Mouse (Mus musculus): ENCODE results near the gene Aqp3. TPM values are rescaled to one million over a fixed set of nuclear protein-coding genes. Genes with fewer than 3 reads are reported as not detected.
"Not testable (repeated sequence)": the region's sequence is repeated elsewhere in the genome, so short reads cannot be mapped to it uniquely, and the experiment has no call there.

Gene Aqp3
- polyA plus RNA-seq, 1 experiment = 6.7 TPM

DNA sequence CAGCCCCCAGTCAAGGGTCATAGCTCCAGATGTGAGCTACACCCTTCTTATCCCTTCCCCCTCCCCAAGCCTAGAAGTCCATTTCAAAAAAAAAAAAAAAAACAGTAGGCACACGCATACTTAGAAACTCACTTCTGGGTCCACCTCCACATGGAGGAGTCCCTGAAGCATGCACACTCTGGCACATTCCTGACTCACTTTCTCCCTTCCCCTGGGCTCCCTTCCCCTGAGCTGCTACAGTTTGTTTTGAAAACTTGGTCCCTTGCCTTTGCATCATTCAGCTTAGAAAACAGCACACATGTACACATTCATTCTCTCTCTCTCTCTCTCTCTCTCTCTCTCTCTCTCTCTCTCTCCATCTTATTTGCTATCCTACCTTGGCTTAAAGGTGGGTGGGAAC is 5.0 kb downstream of the Aqp3 start:
- Histone ChIP-seq H3K27ac (ENCODE audit: control insufficient read depth, insufficient read depth, low read depth, low read length) (no peak overlapping the region), H3K4me3 (ENCODE audit: control insufficient read depth, low read depth, low read length) (no peak overlapping the region), H3K36me3 (ENCODE audit: control insufficient read depth, insufficient read depth, low read length) (no peaks in the 10 kb centered on the region), H3K4me1 (ENCODE audit: control insufficient read depth, insufficient read depth, low read length) (peaks cover 12% of the 10 kb centered on the region), H3K27me3 (ENCODE audit: control insufficient read depth, insufficient read depth, low read length) (no peaks in the 10 kb centered on the region; the same call in 1 of the 2 replicates)
- TF ChIP-seq POLR2A (IDR thresholded peaks at IDR 0.05; ENCODE audit: control insufficient read depth, low read depth, low read length) = no peak
- no peak for TF ChIP-seq CTCF (IDR thresholded peaks at IDR 0.05; ENCODE audit: control insufficient read depth, insufficient read depth, insufficient replicate concordance, low read depth, low read length)

DNA sequence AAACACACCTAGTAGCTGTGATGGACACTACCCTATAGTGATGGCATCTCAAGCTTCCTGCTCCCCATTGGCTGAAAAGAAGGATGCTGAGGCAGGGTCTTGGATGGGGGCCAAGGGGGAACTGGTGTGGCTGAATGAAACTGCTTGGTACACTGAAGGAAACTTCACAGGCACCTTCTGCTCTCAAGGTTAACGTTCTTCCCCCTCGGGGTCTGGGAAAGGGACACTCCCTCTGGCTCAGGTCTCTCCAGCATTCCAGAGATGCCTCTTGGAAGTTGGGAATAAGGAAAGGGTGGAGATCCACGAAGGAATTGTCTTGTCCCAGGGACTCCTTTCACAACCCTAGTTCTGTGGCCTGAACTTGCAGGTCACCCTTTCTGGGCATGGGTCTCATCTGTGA is 6.6 kb downstream of the Aqp3 start:
- H3K36me3 ChIP-seq (ENCODE audit: control insufficient read depth, insufficient read depth, low read length) = no peaks in the 10 kb centered on the region
- no peaks in the 10 kb centered on the region for H3K27me3 ChIP-seq (ENCODE audit: control insufficient read depth, insufficient read depth, low read length)
- TF ChIP-seq CTCF (IDR thresholded peaks at IDR 0.05; ENCODE audit: control insufficient read depth, insufficient read depth, insufficient replicate concordance, low read depth, low read length) = no peak
- no peak for TF ChIP-seq POLR2A (IDR thresholded peaks at IDR 0.05; ENCODE audit: control insufficient read depth, low read depth, low read length)
- H3K27ac ChIP-seq (ENCODE audit: control insufficient read depth, insufficient read depth, low read depth, low read length) = no peak overlapping the region
- H3K4me3 ChIP-seq (ENCODE audit: control insufficient read depth, low read depth, low read length) = no peak overlapping the region
- H3K4me1 ChIP-seq (ENCODE audit: control insufficient read depth, insufficient read depth, low read length) = peaks cover 6% of the 10 kb centered on the region

DNA sequence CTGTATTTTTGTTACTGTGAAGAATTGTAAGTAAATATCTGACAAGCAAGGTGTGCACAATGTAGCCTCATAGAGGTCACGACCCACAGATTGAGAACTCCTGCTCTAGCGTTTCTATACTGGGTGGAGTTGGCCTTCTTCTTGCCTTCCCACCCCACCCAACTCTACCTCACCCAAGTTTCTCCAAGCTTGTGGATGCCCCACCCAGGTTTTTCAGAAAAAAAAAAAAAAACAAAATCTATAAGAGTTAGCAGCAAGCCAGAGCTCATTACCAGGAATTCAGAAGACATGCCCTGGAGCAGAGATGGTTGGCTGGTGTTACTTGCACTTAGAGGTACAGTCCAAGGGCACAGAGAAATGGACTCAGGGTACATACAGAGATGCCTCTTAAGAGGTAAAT is 8.3 kb downstream of the Aqp3 start:
- TF ChIP-seq CTCF (IDR thresholded peaks at IDR 0.05; ENCODE audit: control insufficient read depth, insufficient read depth, insufficient replicate concordance, low read depth, low read length) = no peak
- TF ChIP-seq POLR2A (IDR thresholded peaks at IDR 0.05; ENCODE audit: control insufficient read depth, low read depth, low read length) = no peak
- Histone ChIP-seq H3K27ac (ENCODE audit: control insufficient read depth, insufficient read depth, low read depth, low read length) (no peak overlapping the region), H3K4me1 (ENCODE audit: control insufficient read depth, insufficient read depth, low read length) (peaks cover 6% of the 10 kb centered on the region), H3K36me3 (ENCODE audit: control insufficient read depth, insufficient read depth, low read length) (no peaks in the 10 kb centered on the region), H3K27me3 (ENCODE audit: control insufficient read depth, insufficient read depth, low read length) (no peaks in the 10 kb centered on the region), H3K4me3 (ENCODE audit: control insufficient read depth, low read depth, low read length) (no peak overlapping the region)

DNA sequence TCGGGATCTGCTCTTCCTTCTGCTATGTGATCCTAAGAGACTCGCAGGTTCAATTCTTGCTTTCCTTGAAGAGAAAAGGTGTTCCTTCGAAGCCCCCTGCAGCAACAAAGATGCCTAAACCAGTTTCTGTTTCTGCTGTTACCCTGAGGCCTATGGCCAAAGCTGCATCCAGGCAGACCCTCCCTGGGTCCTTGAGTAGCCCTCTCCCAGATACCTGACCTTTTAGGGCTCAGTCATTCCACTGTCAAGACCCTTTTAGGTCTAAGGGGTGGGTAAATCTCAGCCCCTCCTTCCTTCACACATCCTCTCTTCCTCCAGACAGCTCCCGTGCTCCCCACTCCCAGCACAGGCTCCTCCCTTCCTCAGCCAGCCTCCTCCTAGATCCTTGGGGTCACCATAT is 8.8 kb downstream of the Aqp3 start:
- H3K27ac ChIP-seq (ENCODE audit: control insufficient read depth, insufficient read depth, low read depth, low read length) = no peak overlapping the region
- H3K36me3 ChIP-seq (ENCODE audit: control insufficient read depth, insufficient read depth, low read length) = no peaks in the 10 kb centered on the region
- H3K27me3 ChIP-seq (ENCODE audit: control insufficient read depth, insufficient read depth, low read length) = no peaks in the 10 kb centered on the region
- H3K4me3 ChIP-seq (ENCODE audit: control insufficient read depth, low read depth, low read length) = no peak overlapping the region
- TF ChIP-seq POLR2A (IDR thresholded peaks at IDR 0.05; ENCODE audit: control insufficient read depth, low read depth, low read length) = no peak
- no peak for TF ChIP-seq CTCF (IDR thresholded peaks at IDR 0.05; ENCODE audit: control insufficient read depth, insufficient read depth, insufficient replicate concordance, low read depth, low read length)
- peaks cover 6% of the 10 kb centered on the region for H3K4me1 ChIP-seq (ENCODE audit: control insufficient read depth, insufficient read depth, low read length)

- no peaks in the 10 kb centered on the region for H3K4me1 ChIP-seq (ENCODE audit: control insufficient read depth, insufficient read depth, low read length)
- no peaks in the 10 kb centered on the region for H3K36me3 ChIP-seq (ENCODE audit: control insufficient read depth, insufficient read depth, low read length)
- TF ChIP-seq POLR2A (IDR thresholded peaks at IDR 0.05; ENCODE audit: control insufficient read depth, low read depth, low read length) = no peak
- H3K27ac ChIP-seq (ENCODE audit: control insufficient read depth, insufficient read depth, low read depth, low read length) = no peak overlapping the region
- no peak overlapping the region for H3K4me3 ChIP-seq (ENCODE audit: control insufficient read depth, low read depth, low read length)
- no peaks in the 10 kb centered on the region for H3K27me3 ChIP-seq (ENCODE audit: control insufficient read depth, insufficient read depth, low read length)
Observed at GRCm38 (mm10) chr4:41087459-41088298, 10.3 kb downstream of the Aqp3 start.

DNA sequence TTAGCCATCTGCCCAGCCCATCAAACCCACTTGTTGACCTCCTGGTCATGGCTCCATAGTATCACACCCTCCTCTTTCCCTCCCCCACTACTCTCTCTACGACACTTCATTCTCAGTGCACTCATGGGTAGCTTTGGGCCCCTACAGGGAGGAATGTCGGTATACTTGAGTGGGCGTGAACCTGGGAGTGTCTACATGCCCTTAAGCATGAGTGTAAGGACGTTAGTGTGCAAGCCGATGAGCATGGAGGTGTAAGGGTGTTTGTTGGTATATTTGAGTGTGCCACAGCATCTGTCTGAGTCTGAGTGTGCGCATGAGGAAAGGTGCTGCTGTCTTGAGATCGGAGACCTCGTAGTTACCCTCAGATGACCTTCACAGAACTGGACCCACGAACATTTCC is 11.0 kb downstream of the Aqp3 start:
- H3K27ac ChIP-seq (ENCODE audit: control insufficient read depth, insufficient read depth, low read depth, low read length) = no peak overlapping the region
- H3K4me1 ChIP-seq (ENCODE audit: control insufficient read depth, insufficient read depth, low read length) = no peaks in the 10 kb centered on the region
- no peaks in the 10 kb centered on the region for H3K27me3 ChIP-seq (ENCODE audit: control insufficient read depth, insufficient read depth, low read length)
- H3K36me3 ChIP-seq (ENCODE audit: control insufficient read depth, insufficient read depth, low read length) = no peaks in the 10 kb centered on the region
- H3K4me3 ChIP-seq (ENCODE audit: control insufficient read depth, low read depth, low read length) = no peak overlapping the region
- TF ChIP-seq CTCF (IDR thresholded peaks at IDR 0.05; ENCODE audit: control insufficient read depth, insufficient read depth, insufficient replicate concordance, low read depth, low read length) (no peak), POLR2A (IDR thresholded peaks at IDR 0.05; ENCODE audit: control insufficient read depth, low read depth, low read length) (no peak)

- Histone ChIP-seq H3K27ac (ENCODE audit: control insufficient read depth, insufficient read depth, low read depth, low read length) (no peak overlapping the region), H3K4me1 (ENCODE audit: control insufficient read depth, insufficient read depth, low read length) (no peaks in the 10 kb centered on the region), H3K36me3 (ENCODE audit: control insufficient read depth, insufficient read depth, low read length) (no peaks in the 10 kb centered on the region), H3K27me3 (ENCODE audit: control insufficient read depth, insufficient read depth, low read length) (no peaks in the 10 kb centered on the region), H3K4me3 (ENCODE audit: control insufficient read depth, low read depth, low read length) (no peak overlapping the region)
- TF ChIP-seq CTCF (IDR thresholded peaks at IDR 0.05; ENCODE audit: control insufficient read depth, insufficient read depth, insufficient replicate concordance, low read depth, low read length) (no peak), POLR2A (IDR thresholded peaks at IDR 0.05; ENCODE audit: control insufficient read depth, low read depth, low read length) (no peak)
Observed at GRCm38 (mm10) chr4:41084819-41085218, 13.2 kb downstream of the Aqp3 start.

- not testable (repeated sequence) for H3K36me3 ChIP-seq (ENCODE audit: control insufficient read depth, insufficient read depth, low read length); H3K4me1 ChIP-seq (ENCODE audit: control insufficient read depth, insufficient read depth, low read length); H3K27me3 ChIP-seq (ENCODE audit: control insufficient read depth, insufficient read depth, low read length); H3K27ac ChIP-seq (ENCODE audit: control insufficient read depth, insufficient read depth, low read depth, low read length); H3K4me3 ChIP-seq (ENCODE audit: control insufficient read depth, low read depth, low read length)
Observed at GRCm38 (mm10) chr4:41082803-41083202, 15.2 kb downstream of the Aqp3 start.
